Mouse (Mus musculus) Muller cell, postnatal 12 days (primary cell): ENCODE data around the gene Abtb2.

Experiments
- DNase-seq: peaks from one replicate; pipeline ENCODE4 v3.0.0-alpha.2; 2015; ENCODE audit errors: inconsistent ontology term

The Abtb2 gene

DNA sequence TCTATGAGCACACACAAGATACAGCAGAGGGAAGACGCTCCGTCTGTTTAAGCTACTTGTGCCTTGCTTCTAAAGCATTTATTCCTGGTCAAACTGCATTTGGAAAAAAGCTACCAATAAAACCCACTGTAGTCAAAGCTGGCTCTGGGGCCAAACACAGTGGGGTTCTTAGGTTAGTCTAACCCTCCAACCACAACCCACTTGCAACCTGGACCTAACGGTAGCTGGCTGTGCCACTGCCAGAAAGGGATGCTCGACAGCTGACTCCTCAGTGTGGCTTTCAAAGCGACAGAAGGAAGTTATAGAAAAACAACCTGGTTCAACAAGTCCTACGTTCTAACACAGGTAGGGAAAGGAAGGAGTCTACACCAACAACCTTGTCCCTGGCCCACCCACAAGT, 165.3 kb downstream of the Abtb2 start:
- DNase-seq = no peak

DNA sequence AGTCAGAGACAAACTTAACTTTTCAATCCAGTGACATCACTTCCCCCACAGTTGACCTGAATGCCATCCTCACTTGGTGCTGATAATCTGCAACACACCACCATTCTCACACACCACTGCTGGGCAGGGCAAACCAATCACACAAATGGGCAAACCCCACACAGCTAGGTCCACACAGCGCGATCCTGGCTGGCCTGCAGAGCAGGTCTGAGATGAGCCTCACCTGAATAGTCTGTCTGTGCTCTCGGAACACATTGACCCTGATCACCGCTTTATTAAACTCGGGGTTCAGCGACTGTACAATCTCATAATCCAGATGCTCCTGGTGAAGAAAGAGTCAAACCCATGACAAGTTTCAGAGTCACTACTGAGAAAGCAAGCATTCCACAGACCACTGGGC, 176.7 kb downstream of the Abtb2 start:
- DNase-seq = no peak

DNA sequence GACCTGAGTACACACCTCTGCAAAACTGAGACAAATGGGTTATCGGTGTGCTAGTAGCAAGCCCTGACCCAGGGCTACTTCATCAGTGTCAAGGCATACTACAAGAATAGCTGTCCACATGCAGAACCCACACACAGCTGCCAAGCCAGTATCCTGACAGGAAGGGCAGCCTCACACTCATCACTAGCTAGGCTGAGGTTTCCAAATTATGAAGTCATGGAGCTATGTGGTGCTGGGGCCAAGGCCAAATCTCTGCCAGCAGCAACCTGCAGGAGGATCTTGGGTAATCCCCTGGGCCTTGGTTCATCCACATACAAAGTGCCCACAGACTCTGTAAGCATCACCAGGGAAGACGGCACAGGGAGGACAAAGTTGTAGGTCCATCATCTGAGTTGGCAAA, 177.4 kb downstream of the Abtb2 start:
- no peak for DNase-seq

DNA sequence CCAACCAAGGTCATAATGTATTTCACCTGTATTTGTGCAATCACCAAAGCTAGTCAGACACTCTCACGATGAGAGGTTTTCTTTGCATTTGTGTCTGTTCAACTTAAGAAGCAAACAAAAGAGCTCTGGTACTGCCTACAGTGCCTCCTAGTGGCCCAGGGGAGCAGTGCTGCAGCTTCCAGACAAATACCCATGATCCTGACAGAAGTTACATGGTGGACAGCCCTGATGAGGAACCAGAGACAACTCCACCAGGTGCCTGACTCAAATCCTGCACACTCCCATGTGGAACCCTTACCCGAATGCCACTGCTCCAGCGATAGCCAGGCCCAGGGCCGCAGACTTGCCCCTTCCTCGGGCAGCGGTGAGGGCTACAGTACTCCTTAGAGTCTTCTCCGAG, 177.9 kb downstream of the Abtb2 start:
- peak; percentile 26 for DNase-seq

DNA sequence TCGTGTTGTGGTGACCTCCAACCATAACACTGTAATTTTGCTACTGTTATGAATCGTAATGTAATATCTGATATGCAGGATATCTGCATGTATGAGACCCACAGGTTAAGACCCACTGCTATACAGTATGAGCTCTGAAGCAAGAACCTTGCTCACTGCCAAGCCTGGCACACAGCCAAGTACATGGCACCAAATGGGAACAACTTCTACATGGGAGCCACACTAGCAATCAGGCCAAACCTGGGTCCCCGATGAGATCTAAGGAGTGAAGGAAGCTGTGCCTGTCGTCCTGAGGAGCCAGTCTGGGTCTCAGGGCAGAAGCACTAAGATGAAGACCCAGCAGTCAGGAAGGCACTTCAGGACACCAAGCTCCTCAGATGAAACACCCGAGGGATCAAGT, 179.4 kb downstream of the Abtb2 start:
- no peak for DNase-seq

DNA sequence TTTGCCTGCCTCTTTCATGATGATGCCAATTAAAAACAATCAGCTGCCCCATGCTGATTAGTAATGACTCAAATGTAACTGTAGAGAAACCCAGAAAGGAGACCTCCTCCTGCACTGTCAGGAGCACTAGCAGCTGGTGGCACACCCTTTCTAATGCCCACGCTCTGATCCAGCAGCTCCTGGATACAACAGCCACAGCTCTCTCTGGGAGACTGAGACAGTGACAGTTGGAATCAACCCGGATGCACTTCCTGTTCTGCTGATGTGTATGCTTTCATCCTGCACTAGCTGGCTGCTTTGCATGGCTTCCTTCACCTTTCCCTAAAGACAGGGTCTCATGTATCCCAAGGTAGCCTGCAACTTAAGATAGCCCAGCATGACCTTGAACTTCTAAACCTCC, 180.0 kb downstream of the Abtb2 start:
- no peak for DNase-seq

DNA sequence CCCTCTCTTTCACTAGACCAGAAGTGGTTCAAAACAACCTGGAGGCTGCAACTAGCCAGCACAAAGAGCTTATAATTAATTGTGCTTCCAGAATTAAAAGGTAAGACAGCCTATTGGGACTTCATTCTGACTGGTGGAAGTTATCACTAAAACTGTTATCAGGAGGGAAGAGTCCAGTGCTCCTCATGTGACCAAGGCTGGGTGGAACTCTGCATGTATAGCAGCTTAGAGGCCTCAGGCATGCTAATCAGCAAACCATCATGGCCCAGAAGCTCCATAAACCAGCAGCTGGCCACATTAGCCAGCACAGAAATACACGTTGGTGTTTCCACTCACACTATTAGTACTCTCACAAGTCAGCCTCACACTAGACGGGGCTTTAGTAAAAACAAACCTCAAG, 180.7 kb downstream of the Abtb2 start:
- DNase-seq = no peak

DNA sequence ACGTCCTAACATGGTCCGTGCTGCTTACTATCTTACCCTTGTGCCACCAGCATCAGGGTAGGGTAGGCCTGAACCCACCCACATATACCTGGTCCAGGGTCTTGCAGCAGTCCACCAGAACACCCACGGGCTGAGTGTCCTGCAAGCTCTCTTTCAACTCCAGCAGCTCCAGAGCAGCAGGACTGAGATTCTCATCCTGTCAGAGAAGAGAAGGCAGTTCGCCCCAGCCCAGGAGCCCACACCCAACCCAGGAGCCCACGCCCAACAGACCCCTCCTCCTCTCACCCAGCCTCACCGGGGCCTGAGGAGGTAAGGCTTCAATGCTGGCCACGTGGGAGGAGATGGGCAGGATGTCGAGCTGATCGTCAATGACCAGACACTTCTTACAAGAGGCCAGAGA, 181.8 kb downstream of the Abtb2 start:
- DNase-seq = no peak

DNA sequence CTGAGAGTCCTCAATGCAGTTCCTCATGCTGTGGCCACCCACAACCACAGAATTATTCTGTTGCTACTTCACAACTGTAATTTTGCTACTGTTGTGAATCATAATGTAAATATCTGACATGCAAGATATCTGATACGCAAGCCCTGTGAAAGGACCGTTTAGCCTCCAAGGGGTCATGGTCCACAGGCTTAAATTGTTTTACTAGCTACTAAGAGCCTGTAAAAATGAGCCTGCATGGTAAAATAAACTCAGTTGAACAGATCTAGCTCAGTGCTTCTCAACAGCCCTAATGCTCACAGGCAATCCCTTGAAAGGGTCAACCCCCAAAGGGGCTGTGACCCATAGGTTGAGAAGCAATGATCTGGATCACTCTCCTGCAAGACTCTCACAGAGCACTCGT, 183.0 kb downstream of the Abtb2 start:
- DNase-seq = no peak

DNA sequence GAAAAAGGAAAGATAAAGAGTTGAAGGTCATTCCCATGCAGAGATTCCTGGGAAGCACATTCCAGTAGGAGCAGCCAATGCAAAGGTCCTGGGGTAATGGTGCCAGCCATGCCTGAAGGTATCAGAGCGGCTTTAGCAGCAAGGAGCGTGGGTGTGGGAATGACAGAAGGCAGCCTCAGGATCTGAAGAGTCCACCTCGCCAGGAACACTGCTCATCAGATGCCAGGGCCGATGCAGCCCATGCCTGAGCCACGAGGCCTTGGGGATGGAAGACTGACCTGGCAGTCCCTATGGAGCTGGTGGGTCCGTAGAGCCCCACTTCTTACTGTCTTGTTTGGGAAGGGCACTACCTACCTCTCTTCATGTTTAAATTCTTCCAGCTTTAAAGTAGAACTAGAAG, 185.7 kb downstream of the Abtb2 start:
- no peak for DNase-seq

DNA sequence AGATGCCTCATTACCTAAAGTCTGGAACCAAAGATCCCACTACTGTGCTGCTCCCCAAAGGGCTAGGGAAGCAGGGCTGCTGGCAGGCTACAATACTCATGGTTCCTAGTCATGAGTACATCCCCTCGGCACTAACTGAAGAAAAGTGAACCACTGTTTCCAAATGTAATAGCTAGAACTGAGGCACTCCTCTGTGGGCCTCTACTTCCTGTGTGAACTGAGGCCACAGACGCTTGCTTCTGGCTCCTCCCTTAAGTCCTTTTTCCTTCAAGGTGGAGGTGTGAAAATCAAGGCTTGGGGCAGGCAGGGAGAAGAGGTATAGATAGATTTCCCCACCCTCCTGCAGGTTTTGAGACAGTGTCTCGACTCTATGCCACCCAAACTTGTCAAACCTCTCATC, 188.5 kb downstream of the Abtb2 start:
- no peak for DNase-seq

DNA sequence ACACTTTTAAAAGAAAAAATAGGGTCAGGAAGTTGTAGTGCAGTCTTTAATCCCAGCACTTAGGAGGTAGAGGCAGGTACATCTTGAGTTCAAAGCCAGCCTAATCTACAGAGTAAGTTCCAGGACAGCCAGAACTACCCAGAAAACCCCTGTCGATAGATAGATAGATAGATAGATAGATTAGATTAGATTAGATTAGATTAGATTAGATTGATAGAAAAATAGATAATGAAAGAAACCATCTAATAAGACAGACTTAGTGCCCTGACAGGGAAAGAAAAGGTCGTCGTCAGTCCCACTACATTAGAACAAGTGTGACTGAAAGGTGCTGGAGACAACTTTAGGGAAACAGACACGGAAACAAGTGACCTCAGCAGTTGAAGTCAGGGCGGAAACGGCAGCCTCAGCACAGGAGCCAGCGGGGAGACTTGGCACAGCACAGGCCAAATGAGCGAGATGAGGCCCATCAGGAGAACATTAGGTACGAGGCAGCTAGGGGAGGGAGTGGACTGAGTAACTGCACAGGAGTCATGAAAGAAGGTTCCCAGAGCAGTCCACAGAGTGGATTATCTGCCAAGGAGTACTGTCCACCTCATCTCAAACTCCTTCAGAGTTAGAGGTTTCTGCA, 189.5 kb downstream of the Abtb2 start:
- no peak for DNase-seq

DNA sequence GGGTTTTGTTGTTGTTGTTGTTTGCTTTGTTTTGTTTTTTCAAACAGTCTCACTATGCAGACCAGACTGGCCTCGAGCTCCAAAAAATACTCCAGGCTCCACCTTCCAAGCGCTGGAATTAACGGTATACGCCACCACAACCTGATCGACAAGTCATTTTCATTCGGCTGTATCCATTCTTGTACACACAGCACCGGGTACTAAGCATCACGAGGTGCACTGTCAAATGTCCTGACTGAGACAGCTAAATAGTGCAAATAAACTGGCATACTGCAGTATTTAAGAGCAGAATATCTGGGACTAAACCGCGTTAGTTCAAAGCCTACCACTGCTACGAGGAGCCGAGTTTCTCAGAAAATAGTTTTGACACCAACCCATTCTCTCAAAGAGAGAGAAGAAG, 194.3 kb downstream of the Abtb2 start:
- peak; percentile 53 for DNase-seq

DNA sequence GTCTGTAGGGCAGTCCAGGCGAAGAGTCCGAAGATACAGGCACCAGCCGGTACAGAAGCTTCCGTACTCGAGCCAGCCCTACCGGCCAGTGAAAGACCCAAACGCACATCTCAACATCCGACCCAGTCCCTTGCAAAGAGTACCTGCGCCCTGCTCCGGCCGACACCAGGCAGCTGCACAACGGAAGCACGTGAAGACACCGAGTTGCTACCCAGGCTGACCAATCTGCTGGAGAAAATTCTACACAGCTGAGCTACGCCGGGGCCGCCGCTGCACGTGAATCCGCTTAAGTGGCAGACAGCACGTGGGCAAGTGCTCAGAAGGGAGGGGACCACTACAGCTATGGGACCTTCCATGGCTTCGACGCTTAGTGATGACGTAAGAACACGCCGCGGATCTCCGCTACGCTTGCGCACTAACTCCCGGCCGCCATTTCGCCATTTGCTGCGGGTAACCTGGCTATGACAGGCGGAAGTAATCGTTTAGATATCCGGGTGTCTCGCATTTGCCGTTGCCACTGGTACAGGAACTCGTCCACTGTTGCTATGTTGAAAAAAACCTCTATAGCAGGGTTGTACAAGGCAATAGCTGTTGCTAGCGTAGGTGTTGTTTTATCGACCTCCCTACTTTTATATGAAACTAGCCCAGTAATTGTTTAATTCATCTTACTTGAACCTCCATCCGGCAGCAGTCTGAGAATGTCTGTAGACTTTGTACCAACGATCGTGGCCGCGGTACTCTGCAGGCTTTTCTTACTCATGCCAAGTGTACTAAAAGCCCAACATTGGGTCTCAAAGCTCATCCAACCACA, 195.0 kb downstream of the Abtb2 start, which contains the start of gene Nat10:
TSS of gene Nat10 (minus strand) at position 365 of the 811 bp plus-strand sequence.
- DNase-seq = peak; percentile 95

DNA sequence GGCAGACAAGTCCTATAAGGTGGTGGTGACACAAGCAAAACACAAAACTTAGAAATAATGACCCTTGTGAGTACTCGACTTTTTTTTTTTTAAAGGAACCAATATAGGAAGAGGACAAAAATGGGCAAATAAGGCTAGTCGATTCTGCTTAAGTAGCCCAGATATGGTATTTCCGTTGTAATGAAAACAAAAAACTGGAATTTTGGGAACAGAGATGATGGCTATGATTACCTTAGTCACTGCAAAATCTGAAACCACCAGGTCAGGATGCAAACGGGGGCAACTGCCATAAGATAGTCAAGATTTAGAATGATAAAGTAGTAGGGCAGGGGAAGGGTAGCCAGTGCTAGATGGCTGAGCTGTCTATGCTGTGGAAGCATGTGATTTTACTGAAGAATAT, 195.9 kb downstream of the Abtb2 start:
- DNase-seq = no peak

DNA sequence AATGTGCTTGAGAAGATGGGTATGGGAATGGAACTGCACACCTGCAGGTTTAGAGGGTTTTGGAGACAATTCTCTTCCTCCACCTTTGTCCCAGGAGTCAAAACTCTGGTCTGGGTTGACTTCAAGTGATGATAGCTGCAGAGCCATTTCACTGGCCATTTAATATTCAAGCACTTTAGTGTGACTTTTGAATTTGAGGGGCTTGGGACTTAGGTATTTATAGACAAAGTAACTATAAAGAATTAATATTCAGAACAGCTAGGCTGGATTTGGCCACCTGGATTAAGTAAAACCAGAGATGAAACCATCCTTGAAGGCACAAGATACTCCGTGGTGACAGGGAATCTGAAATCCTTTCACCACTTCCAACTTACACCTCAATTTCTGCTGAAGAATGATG, 196.4 kb downstream of the Abtb2 start:
- DNase-seq = no peak
